Mouse (Mus musculus): ENCODE measurements around the gene Hand2. TPM values are rescaled to one million over a fixed set of nuclear protein-coding genes. Genes with fewer than 3 reads are reported as not detected.

The Hand2 gene
- polyA plus RNA-seq, 1 experiment from 2014 or later = 9.4 TPM

Other genes with a start within 250 kb of the Hand2 start
- gene Scrg1, start 134.9 kb downstream of the Hand2 start, polyA plus RNA-seq (2015; fragmentation: Nextera tagmentation; extraction: Ambion mirVana) = 0.53 and 0.79 TPM in 2 replicates
- gene Sap30, start 166.9 kb downstream of the Hand2 start, polyA plus RNA-seq (2015; fragmentation: Nextera tagmentation; extraction: Ambion mirVana) = 36.9 and 37.4 TPM in 2 replicates
- gene Hmgb2, start 190.9 kb downstream of the Hand2 start, polyA plus RNA-seq (2015; fragmentation: Nextera tagmentation; extraction: Ambion mirVana) = 312 and 353 TPM in 2 replicates

Measured in stomach, embryonic 15.5 days (tissue).